Mouse (Mus musculus): Measurements from ENCODE around the gene Ube3b. TPM values are rescaled to one million over a fixed set of nuclear protein-coding genes. Genes with fewer than 3 reads are reported as not detected.

The Ube3b gene
- polyA plus RNA-seq, 1 experiment from 2014 or later: 43.1 TPM

- H3K4me1 ChIP-seq (replicated peaks): no peaks in the 10 kb centered on the region
- H3K4me3 ChIP-seq (replicated peaks): no peak overlapping the region
- H3K9me3 ChIP-seq: no peaks in the 10 kb centered on the region
- no peak overlapping the region for H3K9ac ChIP-seq (replicated peaks)
- WGBS: 93% methylated on average over 23 of the region's 23 CpGs
- no peak overlapping the region for H3K4me2 ChIP-seq (replicated peaks)
- H3K27ac ChIP-seq: no peak overlapping the region
- ATAC-seq: no peak
- H3K27me3 ChIP-seq: no peaks in the 10 kb centered on the region
- peaks cover 98% of the 10 kb centered on the region for H3K36me3 ChIP-seq
These were observed 15.2 kb upstream of the Ube3b start for GRCm38 (mm10) chr5:114365043-114365752.

GRCm38 (mm10) chr5:114368121-114368520, 12.3 kb upstream of the Ube3b start:
- no peaks in the 10 kb centered on the region for H3K27me3 ChIP-seq
- no peak overlapping the region for H3K4me3 ChIP-seq (replicated peaks)
- ATAC-seq: 0 out of 2 replicates have a peak, but pooled peaks have one; percentile 15
- no peak overlapping the region for H3K27ac ChIP-seq
- peaks cover 16% of the 10 kb centered on the region for H3K4me1 ChIP-seq (replicated peaks)
- WGBS: 96% methylated on average over 14 of the region's 14 CpGs
- no peak overlapping the region for H3K4me2 ChIP-seq (replicated peaks)
- no peaks in the 10 kb centered on the region for H3K9me3 ChIP-seq
- H3K9ac ChIP-seq (replicated peaks): no peak overlapping the region
- peaks cover 100% of the 10 kb centered on the region for H3K36me3 ChIP-seq

- peaks cover 100% of the 10 kb centered on the region for H3K36me3 ChIP-seq
- H3K27me3 ChIP-seq: no peaks in the 10 kb centered on the region
- ATAC-seq: no peak
These were observed 11.5 kb upstream of the Ube3b start for GRCm38 (mm10) chr5:114368803-114369496.

DNA sequence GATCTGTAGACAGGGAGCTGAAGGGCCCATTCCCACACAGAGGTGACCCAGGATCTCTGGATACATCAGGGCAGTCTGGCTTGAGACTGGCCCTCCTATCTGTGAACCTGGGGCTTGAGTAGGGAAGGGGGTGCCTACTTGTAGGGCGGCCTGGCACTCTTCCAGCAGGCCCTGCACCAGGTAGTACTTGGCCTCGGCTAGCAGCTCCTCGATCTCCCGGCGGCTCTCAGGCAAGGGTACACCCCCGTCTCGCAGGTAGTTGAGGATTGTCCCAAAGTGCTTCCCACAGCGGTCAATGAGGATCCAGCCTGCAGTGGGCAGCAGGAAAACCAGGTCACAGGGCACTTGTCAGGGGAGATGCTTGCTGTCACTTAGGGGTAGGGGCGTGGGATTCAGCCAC, 10.5 kb upstream of the Ube3b start:
- H3K36me3 ChIP-seq: peaks cover 100% of the 10 kb centered on the region
- H3K9me3 ChIP-seq: no peaks in the 10 kb centered on the region
- H3K4me3 ChIP-seq (replicated peaks): no peak overlapping the region
- peaks cover 19% of the 10 kb centered on the region for H3K4me1 ChIP-seq (replicated peaks)
- no peak for ATAC-seq
- no peak overlapping the region for H3K4me2 ChIP-seq (replicated peaks)
- no peak overlapping the region for H3K27ac ChIP-seq
- 92% methylated on average over 9 of the region's 9 CpGs for WGBS
- no peaks in the 10 kb centered on the region for H3K27me3 ChIP-seq
- no peak overlapping the region for H3K9ac ChIP-seq (replicated peaks)

More at GRCm38 (mm10) chr5:114368803-114369496, 11.5 kb upstream of the Ube3b start:
- Histone ChIP-seq H3K9me3 (no peaks in the 10 kb centered on the region), H3K4me1 (replicated peaks) (peaks cover 19% of the 10 kb centered on the region), H3K4me2 (replicated peaks) (no peak overlapping the region), H3K9ac (replicated peaks) (no peak overlapping the region), H3K4me3 (replicated peaks) (no peak overlapping the region), H3K27ac (no peak overlapping the region)
- 91% methylated on average over 16 of the region's 16 CpGs for WGBS

DNA sequence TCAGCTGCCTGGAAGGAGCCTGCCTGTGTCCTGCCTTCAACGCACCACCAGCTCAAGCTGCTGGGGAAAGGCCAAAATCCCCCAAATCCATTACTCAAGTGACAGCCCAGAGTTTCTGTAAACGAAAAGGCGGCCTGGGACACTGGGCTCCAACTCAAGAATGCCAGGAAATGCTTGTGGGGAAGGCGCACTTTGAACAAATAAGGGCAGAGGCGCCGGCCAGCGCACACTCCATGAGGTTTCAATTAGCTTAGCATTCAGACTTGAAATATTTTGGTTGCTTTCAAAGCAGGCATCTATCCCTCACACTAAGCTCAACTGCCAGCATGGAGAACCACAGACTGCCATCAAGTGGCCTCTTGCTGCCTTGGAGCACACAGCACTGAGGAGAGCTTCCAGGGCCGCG, 10.0 kb upstream of the Ube3b start:
- Histone ChIP-seq H3K9me3 (no peaks in the 10 kb centered on the region), H3K4me2 (replicated peaks) (no peak overlapping the region), H3K27ac (peak overlapping the region; percentile 30; the same call in 1 of the 2 replicates), H3K9ac (replicated peaks) (no peak overlapping the region), H3K36me3 (peaks cover 100% of the 10 kb centered on the region), H3K4me1 (replicated peaks) (peaks cover 19% of the 10 kb centered on the region), H3K27me3 (no peaks in the 10 kb centered on the region), H3K4me3 (replicated peaks) (no peak overlapping the region)
- no peak for ATAC-seq
- 80% methylated on average over 9 of the region's 9 CpGs for WGBS

DNA sequence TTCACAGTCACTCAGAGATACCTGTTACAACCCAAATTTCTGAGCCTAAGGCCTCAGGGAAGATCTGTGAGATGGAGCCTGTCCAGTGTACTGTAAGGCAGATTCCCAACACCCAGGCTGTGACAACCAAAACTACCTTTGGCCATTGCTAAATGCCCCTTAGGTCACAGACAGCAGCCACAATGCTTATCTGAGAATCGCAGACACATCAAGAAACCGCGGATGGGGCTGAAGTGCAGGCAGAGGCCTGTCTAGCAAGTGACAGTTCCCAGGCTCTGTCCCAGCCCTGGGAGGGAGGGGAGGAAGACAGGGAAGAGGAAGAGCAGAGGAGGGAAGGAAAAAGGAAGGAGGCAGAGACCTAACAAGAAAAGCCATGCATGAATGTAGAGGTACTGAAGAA, 9.1 kb upstream of the Ube3b start:
- WGBS: 93% methylated on average over 3 of the region's 3 CpGs
- no peak overlapping the region for H3K4me2 ChIP-seq (replicated peaks)
- no peaks in the 10 kb centered on the region for H3K9me3 ChIP-seq
- ATAC-seq: no peak
- H3K4me3 ChIP-seq (replicated peaks): no peak overlapping the region
- H3K27ac ChIP-seq: no peak overlapping the region
- no peak overlapping the region; the same call in 1 of the 2 replicates for H3K9ac ChIP-seq (replicated peaks)
- peaks cover 23% of the 10 kb centered on the region for H3K4me1 ChIP-seq (replicated peaks)
- peaks cover 97% of the 10 kb centered on the region for H3K36me3 ChIP-seq
- H3K27me3 ChIP-seq: no peaks in the 10 kb centered on the region

DNA sequence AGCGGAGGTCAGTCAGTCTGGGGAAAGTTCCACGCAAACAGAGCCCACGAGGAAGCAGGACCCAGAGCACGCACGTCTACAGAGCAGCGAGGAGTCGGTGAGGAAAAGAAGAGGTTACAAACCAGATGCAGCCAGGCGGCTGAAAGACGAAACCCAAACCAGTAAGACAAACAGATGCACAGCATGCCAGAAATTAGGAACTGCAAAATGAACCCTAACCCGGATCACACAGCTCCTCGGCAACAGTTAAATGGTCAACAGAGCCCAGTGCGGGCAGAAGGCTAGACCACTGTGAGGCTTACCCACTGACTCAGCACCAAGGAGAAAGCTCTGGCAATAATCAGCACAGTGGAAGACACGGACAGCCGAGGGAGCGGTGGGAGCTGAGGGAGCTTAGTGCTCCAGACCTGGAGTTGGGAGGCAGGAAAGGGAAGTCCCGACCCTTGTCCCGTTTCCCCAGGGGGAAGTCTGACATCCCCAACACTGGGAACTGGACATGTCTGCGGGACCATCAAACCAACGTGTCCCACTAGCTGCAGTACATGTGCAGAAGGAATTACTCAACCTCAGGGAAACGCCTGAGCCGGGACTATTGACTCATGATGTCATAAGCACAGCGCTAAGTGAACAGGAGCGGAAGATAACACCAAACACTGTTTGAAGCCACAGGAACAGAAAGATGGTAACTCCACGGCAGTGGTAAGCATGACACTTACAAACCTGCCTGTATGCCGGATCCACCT, 8.5 kb upstream of the Ube3b start:
- H3K9ac ChIP-seq (replicated peaks): no peak overlapping the region
- ATAC-seq: no peak
- 85% methylated on average over 25 of the region's 25 CpGs for WGBS
- H3K27me3 ChIP-seq: no peaks in the 10 kb centered on the region
- H3K4me3 ChIP-seq (replicated peaks): no peak overlapping the region
- no peaks in the 10 kb centered on the region for H3K9me3 ChIP-seq
- H3K4me1 ChIP-seq (replicated peaks): peaks cover 26% of the 10 kb centered on the region
- H3K27ac ChIP-seq: 0 out of 2 replicates have a peak overlapping the region, but pooled peaks have one; percentile 9
- no peak overlapping the region for H3K4me2 ChIP-seq (replicated peaks)
- H3K36me3 ChIP-seq: peaks cover 95% of the 10 kb centered on the region

DNA sequence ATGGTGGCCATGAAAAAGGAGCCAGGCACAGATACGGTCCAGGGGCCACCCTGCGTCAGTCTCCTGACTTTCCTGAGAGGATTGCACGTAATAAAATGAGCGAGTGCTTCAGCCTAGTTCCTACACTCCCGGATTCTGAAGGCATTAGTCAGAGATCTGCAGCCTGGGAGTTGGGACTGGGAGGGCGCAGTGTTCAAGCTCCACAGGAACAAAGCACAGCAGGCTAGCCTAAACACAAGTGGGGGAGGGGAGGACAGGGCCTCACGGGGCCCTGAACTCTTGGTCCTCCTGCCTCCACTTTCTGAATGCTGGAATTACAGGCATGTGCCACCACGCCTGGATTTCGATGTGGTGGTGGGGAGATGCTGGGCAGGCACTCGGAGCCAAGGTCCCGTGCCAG, 7.8 kb upstream of the Ube3b start:
- Histone ChIP-seq H3K9me3 (no peaks in the 10 kb centered on the region), H3K9ac (replicated peaks) (no peak overlapping the region), H3K4me2 (replicated peaks) (no peak overlapping the region), H3K4me1 (replicated peaks) (peaks cover 32% of the 10 kb centered on the region), H3K27ac (0 out of 2 replicates have a peak overlapping the region, but pooled peaks have one; percentile 9), H3K27me3 (no peaks in the 10 kb centered on the region), H3K4me3 (replicated peaks) (no peak overlapping the region), H3K36me3 (peaks cover 88% of the 10 kb centered on the region)
- 42% methylated on average over 11 of the region's 11 CpGs for WGBS
- no peak for ATAC-seq

DNA sequence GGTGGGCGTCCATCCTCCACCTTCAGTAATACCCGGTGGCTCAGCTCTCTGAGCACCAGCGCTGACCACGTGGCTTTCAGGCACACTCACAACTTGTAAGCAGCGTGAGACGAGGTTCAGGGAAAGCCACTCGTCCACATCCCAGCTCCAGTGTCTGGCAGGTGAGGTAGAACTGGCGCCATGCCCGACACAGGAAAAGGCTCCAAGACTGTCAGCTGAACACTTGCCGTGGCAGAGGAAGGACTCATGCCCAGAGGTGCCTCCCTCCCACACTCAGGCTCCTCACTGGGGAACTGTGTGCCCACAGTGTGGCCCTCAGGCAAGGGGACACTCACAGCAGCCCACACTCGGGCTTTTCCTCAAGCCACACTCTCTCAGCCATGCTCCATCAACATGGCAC, 7.2 kb upstream of the Ube3b start:
- Histone ChIP-seq H3K4me1 (replicated peaks) (peaks cover 38% of the 10 kb centered on the region), H3K4me3 (replicated peaks) (no peak overlapping the region), H3K9ac (replicated peaks) (no peak overlapping the region), H3K36me3 (peaks cover 82% of the 10 kb centered on the region), H3K9me3 (no peaks in the 10 kb centered on the region), H3K4me2 (replicated peaks) (no peak overlapping the region), H3K27me3 (no peaks in the 10 kb centered on the region), H3K27ac (no peak overlapping the region)
- no peak for ATAC-seq
- WGBS: 74% methylated on average over 11 of the region's 11 CpGs

DNA sequence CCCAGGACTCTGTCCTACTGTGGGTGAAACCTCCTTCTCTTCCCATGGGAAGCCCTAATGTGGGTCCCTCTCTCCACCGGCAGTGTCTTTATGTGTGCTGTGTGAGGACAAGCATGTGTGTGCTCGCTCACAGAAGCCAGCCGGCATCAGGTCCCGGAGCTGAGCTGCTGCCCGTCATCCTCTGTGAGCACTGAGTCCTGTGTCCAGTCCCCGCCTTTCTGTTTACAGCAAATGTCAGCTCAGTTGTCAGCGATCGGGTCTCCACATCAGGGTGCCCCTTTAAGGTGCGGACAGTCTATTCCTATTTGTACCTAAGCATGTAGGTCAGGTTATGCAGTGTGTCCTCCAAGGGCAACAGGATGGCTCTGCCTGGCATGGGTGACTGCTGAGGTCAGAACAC, 6.8 kb upstream of the Ube3b start:
- H3K27me3 ChIP-seq: no peaks in the 10 kb centered on the region
- H3K4me2 ChIP-seq (replicated peaks): no peak overlapping the region
- WGBS: 91% methylated on average over 9 of the region's 9 CpGs
- no peak overlapping the region for H3K9ac ChIP-seq (replicated peaks)
- H3K9me3 ChIP-seq: no peaks in the 10 kb centered on the region
- H3K4me3 ChIP-seq (replicated peaks): no peak overlapping the region
- peaks cover 42% of the 10 kb centered on the region for H3K4me1 ChIP-seq (replicated peaks)
- peaks cover 78% of the 10 kb centered on the region for H3K36me3 ChIP-seq
- H3K27ac ChIP-seq: no peak overlapping the region
- no peak for ATAC-seq

- no peak for ATAC-seq
- 93% methylated on average over 23 of the region's 23 CpGs for WGBS
These were observed 5.8 kb upstream of the Ube3b start for GRCm38 (mm10) chr5:114374409-114375213.

More at GRCm38 (mm10) chr5:114374409-114375213, 5.8 kb upstream of the Ube3b start:
- H3K4me3 ChIP-seq (replicated peaks): no peak overlapping the region
- H3K27me3 ChIP-seq: no peaks in the 10 kb centered on the region
- no peaks in the 10 kb centered on the region for H3K9me3 ChIP-seq
- H3K36me3 ChIP-seq: peaks cover 68% of the 10 kb centered on the region
- no peak overlapping the region for H3K4me2 ChIP-seq (replicated peaks)
- H3K27ac ChIP-seq: no peak overlapping the region
- H3K9ac ChIP-seq (replicated peaks): no peak overlapping the region
- peaks cover 53% of the 10 kb centered on the region for H3K4me1 ChIP-seq (replicated peaks)
